8 mouse cellular contexts compared by ENCODE assay signal in genomic region chr1:36589486-36589885, GRCm38 (mm10). TPM values are rescaled to one million over a fixed set of nuclear protein-coding genes. Genes with fewer than 3 reads are reported as not detected.
DNase-seq lines count a peak whose midpoint lies in the region.

No protein-coding gene starts in this region.

- no peaks in the 10 kb centered on the region for H3K36me3 ChIP-seq in embryonic facial prominence, embryonic 10.5 days (replicated peaks)

- H3K27me3 ChIP-seq in embryonic facial prominence, embryonic 10.5 days (replicated peaks; ENCODE audit: low read depth, poor library complexity, severe bottlenecking): no peaks in the 10 kb centered on the region

- H3K27ac ChIP-seq in embryonic facial prominence, embryonic 10.5 days (replicated peaks): peak overlapping the region; percentile 82

- peak; percentile 58 for DNase-seq in ovary, postnatal 14 days (ENCODE audit: low spot score)
- no peak for DNase-seq in ovary, postnatal 10 days (ENCODE audit: low spot score)
- no peak for DNase-seq in embryonic facial prominence, embryonic 10.5 days (ENCODE audit: low spot score)
- DNase-seq in heart, postnatal 10 days: peak; percentile 89
- DNase-seq in kidney, postnatal 4 days: peak; percentile 68 to 80
- no peak for DNase-seq in frontal cortex, postnatal 10 days (ENCODE audit: low spot score in 2 of 2)
- no peak for DNase-seq in T-cell, adult 2 months (ENCODE audit: low spot score)
- no peak for DNase-seq in spleen, postnatal 36 days (ENCODE audit: low spot score in 2 of 2)

- H3K4me1 ChIP-seq in embryonic facial prominence, embryonic 10.5 days: peaks cover 72% of the 10 kb centered on the region

- H3K9me3 ChIP-seq in embryonic facial prominence, embryonic 10.5 days: no peaks in the 10 kb centered on the region

- WGBS in embryonic facial prominence, embryonic 10.5 days: 51% methylated on average over 6 of the region's 6 CpGs

- intact Hi-C loops in heart, postnatal 10 days (cut with DNase I): loop anchor here (1.0 kb wide), 1 partner anchor 33 kb away; no protein-coding TSS in a partner anchor

- no peak overlapping the region for H3K4me3 ChIP-seq in embryonic facial prominence, embryonic 10.5 days

RNA-seq across cellular contexts. Expression of gene Sema4c, which starts 31.3 kb away (rescaled TPM):
- 24.9 and 25.9 TPM in 2 replicates for polyA plus RNA-seq in embryonic facial prominence, embryonic 10.5 days (2016; fragmentation: Nextera tagmentation; extraction: Ambion mirVana)
- total RNA-seq in heart, postnatal 10 days (2021): 10 to 100 TPM; 24.4 to 25.0 TPM

RNA-seq across cellular contexts. Expression of gene Ankrd39, which starts 42.2 kb away (rescaled TPM):
- polyA plus RNA-seq in embryonic facial prominence, embryonic 10.5 days (2016; fragmentation: Nextera tagmentation; extraction: Ambion mirVana): 18.9 and 20.3 TPM in 2 replicates
- total RNA-seq in heart, postnatal 10 days (2021): 10 to 100 TPM; 12.9 to 14.1 TPM

RNA-seq across cellular contexts. Expression of gene Gm42417, which starts 50.3 kb away (rescaled TPM):
- polyA plus RNA-seq in embryonic facial prominence, embryonic 10.5 days (2016; fragmentation: Nextera tagmentation; extraction: Ambion mirVana): 0.54 TPM in 1 of 2 replicates, not detected in the other
- total RNA-seq in heart, postnatal 10 days (2021): 100 to 1,000 TPM in 1 of 2 experiments, 10 to 100 TPM in 1; 90.6 to 123 TPM

RNA-seq across cellular contexts. Expression of gene Ankrd23, which starts 52.8 kb away (rescaled TPM):
- polyA plus RNA-seq in embryonic facial prominence, embryonic 10.5 days (2016; fragmentation: Nextera tagmentation; extraction: Ambion mirVana): 15.5 and 16.6 TPM in 2 replicates
- total RNA-seq in heart, postnatal 10 days (2021): 100 to 1,000 TPM; 189 to 244 TPM

Comparison
In these comparisons a context has a peak if more than half of its experiments do, and no peak if none do; other contexts are left out.
1. DNase-seq: peak in ovary, postnatal 14 days (single experiment), heart, postnatal 10 days (2 of 2) and kidney, postnatal 4 days (2 of 2); none in ovary, postnatal 10 days (single experiment), embryonic facial prominence, embryonic 10.5 days (single experiment), frontal cortex, postnatal 10 days (0 of 2), T-cell, adult 2 months (single experiment) and spleen, postnatal 36 days (0 of 2).